Mouse (Mus musculus) natural killer cell, adult 2 months (primary cell): Measurements from ENCODE around the gene Bpifb6.

Experiments used
- DNase-seq, 2 experiments: peaks; one replicate each; pipeline ENCODE4 v3.0.0; 2022; ENCODE audit warnings: low spot score in 2 of 2

The Bpifb6 gene

GRCm38 (mm10) chr2:153900088-153900487, at the start of gene Bpifb6:
Bpifb6 (plus strand) TSS chr2:153900388.
- DNase-seq = no peak

- DNase-seq = peak; percentile 11 to 22
Observed at GRCm38 (mm10) chr2:153851030-153851360, 49.2 kb upstream of the Bpifb6 start.

GRCm38 (mm10) chr2:153853544-153853943, 46.6 kb upstream of the Bpifb6 start:
- no peak for DNase-seq

- DNase-seq = no peak
Observed at GRCm38 (mm10) chr2:153859581-153859980, 40.6 kb upstream of the Bpifb6 start.

GRCm38 (mm10) chr2:153860315-153860714, 39.9 kb upstream of the Bpifb6 start:
- DNase-seq = no peak

- DNase-seq = no peak
Observed at GRCm38 (mm10) chr2:153860715-153861114, 39.5 kb upstream of the Bpifb6 start.

- no peak for DNase-seq
Observed at GRCm38 (mm10) chr2:153861960-153862359, 38.2 kb upstream of the Bpifb6 start.

- DNase-seq = no peak
Observed at GRCm38 (mm10) chr2:153870984-153871383, 29.2 kb upstream of the Bpifb6 start, which contains the start of gene Sun5. Sun5 (minus strand) TSS chr2:153871084.

- DNase-seq = no peak
Observed at GRCm38 (mm10) chr2:153874745-153875144, 25.4 kb upstream of the Bpifb6 start, which contains the start of gene Bpifb2. Bpifb2 (plus strand) TSS chr2:153875045.

GRCm38 (mm10) chr2:153899111-153899510, 1.1 kb upstream of the Bpifb6 start:
- DNase-seq = no peak

GRCm38 (mm10) chr2:153902726-153903125, 2.5 kb downstream of the Bpifb6 start:
- DNase-seq = no peak

- no peak for DNase-seq
Observed at GRCm38 (mm10) chr2:153906626-153907025, 6.4 kb downstream of the Bpifb6 start.

GRCm38 (mm10) chr2:153914151-153914550, 14.0 kb downstream of the Bpifb6 start:
- no peak for DNase-seq

- no peak for DNase-seq
Observed at GRCm38 (mm10) chr2:153917930-153918329, 17.7 kb downstream of the Bpifb6 start, which contains the start of gene Bpifb3. Bpifb3 (plus strand) TSS chr2:153918230.

- no peak for DNase-seq
Observed at GRCm38 (mm10) chr2:153921246-153921645, 21.1 kb downstream of the Bpifb6 start.

- peak; percentile 1 to 21 for DNase-seq
Observed at GRCm38 (mm10) chr2:153929871-153930413, 29.8 kb downstream of the Bpifb6 start.

GRCm38 (mm10) chr2:153931125-153931524, 30.9 kb downstream of the Bpifb6 start:
- no peak for DNase-seq

GRCm38 (mm10) chr2:153933311-153933710, 33.1 kb downstream of the Bpifb6 start:
- no peak for DNase-seq

- DNase-seq = no peak
Observed at GRCm38 (mm10) chr2:153935348-153935747, 35.2 kb downstream of the Bpifb6 start.

- DNase-seq = no peak
Observed at GRCm38 (mm10) chr2:153937843-153938242, 37.7 kb downstream of the Bpifb6 start, which contains the start of gene Bpifb4. Bpifb4 (plus strand) TSS chr2:153938212.

- peak; percentile 6 to 30 for DNase-seq
Observed at GRCm38 (mm10) chr2:153943537-153943936, 43.3 kb downstream of the Bpifb6 start.

- no peak for DNase-seq
Observed at GRCm38 (mm10) chr2:153944567-153944966, 44.4 kb downstream of the Bpifb6 start.

- peak; percentile 28 to 49 for DNase-seq
Observed at GRCm38 (mm10) chr2:153952897-153953296, 52.7 kb downstream of the Bpifb6 start.

GRCm38 (mm10) chr2:153953836-153954235, 53.6 kb downstream of the Bpifb6 start:
- DNase-seq = peak; percentile 36 to 49
